Mouse (Mus musculus): Measurements from ENCODE around the gene Epn1. TPM values are rescaled to one million over a fixed set of nuclear protein-coding genes. Genes with fewer than 3 reads are reported as not detected.

The Epn1 gene
- 1 to 10 TPM; 5.8 to 7.3 (median 6.8) TPM for polyA plus RNA-seq (2017; shearing (Covaris generic))

- ATAC-seq: peak; percentile 98
Measured at GRCm38 (mm10) chr7:5080010-5080751, at the start of gene Epn1. Epn1 (plus strand) TSS chr7:5080235.

DNA sequence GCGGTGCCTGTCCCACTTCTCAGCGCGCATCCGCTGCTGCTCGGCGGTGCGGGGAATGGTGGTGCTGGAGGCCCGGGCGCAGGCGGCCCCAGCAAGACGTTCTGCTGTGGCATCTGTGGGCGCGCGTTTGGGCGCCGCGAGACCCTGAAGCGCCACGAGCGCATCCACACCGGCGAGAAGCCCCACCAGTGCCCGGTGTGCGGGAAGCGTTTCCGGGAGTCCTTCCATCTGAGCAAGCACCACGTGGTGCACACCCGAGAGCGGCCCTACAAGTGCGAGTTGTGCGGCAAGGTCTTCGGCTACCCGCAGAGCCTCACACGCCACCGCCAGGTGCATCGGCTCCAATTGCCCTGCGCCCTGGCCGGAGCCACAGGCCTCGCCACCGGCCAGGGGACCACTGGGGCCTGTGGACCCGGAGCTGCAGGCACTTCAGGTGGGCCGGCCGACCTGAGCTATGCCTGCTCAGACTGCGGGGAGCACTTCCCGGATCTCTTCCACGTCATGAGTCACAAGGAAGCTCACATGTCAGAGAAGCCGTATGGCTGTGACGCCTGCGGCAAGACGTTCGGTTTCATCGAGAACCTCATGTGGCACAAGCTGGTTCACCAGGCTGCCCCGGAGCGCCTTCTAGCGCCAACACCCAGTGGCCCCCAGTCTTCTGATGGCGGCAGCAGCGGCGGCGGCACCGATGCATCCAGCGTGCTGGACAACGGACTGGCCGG lies 49.3 kb upstream of the Epn1 start:
- ATAC-seq: no peak

- ATAC-seq: no peak
Measured at GRCm38 (mm10) chr7:5031496-5031895, 48.5 kb upstream of the Epn1 start.

GRCm38 (mm10) chr7:5033818-5034217 lies 46.2 kb upstream of the Epn1 start, which contains the start of gene 4632433K11Rik:
4632433K11Rik (plus strand) TSS chr7:5034118.
- no peak for ATAC-seq

DNA sequence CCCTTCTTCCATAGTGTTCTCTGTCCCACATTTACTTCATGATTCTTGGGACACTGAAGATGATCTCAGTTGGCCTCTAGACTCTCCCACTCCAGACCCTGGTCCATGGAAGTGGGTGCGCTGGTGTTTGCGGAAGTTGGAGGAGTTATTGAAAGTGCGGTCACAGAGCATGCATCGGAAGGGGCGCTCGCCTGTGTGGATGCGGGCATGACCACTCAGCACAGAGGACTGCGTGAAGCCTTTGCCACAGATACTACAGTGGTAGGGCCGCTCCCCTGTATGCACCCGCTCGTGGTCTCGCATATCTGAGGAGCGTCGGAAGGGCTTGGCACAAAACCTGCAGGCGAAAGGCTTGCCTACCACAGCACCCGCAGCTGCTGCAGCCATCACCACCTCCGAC lies 44.4 kb upstream of the Epn1 start:
- no peak for ATAC-seq

DNA sequence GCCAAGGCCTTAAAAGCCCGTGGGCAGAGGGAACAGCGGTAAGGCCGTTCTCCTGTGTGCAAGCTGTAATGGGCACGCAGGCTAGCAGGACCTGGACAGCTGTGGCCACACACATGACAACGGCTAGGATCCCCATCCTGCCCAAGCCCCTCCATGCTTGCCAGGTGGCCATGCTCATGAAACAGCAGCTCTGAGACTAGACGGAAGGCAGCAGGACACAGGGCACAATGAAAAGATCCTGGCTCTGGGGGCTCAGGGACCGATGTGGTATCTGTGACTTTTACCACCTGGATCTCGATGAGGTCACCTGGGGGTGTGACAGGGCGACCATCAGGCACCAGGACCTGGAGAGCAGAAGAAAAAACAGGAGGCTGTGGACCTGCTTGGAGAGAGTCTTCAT lies 43.9 kb upstream of the Epn1 start:
- no peak for ATAC-seq

- ATAC-seq: no peak
Measured at GRCm38 (mm10) chr7:5037026-5037425, 43.0 kb upstream of the Epn1 start.

DNA sequence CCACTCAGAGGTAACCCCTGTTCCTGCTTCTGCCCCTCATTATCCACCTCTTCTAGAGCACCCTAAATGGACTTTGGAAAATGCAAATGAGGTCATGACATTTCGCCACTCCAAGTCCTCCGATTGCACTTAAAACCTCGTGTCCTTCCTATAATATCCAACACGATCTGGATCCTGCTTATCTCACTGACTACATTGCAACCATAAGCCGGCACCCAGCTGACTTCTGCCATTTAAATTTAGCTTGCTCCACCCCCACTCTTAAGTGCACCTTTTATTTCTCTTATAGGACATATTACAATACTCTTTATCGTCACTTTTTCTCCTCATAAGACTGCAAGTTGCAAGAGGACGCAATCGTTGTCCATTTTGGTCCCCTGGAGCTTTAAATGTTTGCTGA lies 42.6 kb upstream of the Epn1 start:
- ATAC-seq: no peak

GRCm38 (mm10) chr7:5038109-5038732 lies 41.8 kb upstream of the Epn1 start, which contains the start of gene Zfp784:
Zfp784 (minus strand) TSS chr7:5038446.
- ATAC-seq: peak; percentile 96

GRCm38 (mm10) chr7:5038940-5039339 lies 41.1 kb upstream of the Epn1 start:
- no peak for ATAC-seq

DNA sequence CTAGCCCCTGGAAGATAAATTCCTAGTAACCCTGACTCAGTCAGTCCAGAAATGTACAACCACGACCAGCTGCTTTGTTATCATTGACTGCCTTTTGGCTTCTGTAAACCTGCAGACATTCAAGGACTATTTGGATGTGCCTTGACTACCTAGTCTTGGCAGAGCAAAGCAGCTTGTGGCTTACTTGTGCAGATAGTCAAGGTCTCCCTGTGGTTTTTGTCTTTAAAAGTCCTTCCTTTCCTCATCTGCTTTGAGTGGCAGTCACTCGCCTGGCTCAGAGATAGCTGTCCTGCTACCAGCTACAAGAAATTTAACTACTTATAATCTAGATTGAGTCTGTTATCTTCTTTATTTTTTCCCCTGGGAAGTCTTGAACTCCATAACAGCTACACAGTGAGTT lies 35.1 kb upstream of the Epn1 start:
- ATAC-seq: no peak

- no peak for ATAC-seq
Measured at GRCm38 (mm10) chr7:5046112-5046511, 33.9 kb upstream of the Epn1 start.

DNA sequence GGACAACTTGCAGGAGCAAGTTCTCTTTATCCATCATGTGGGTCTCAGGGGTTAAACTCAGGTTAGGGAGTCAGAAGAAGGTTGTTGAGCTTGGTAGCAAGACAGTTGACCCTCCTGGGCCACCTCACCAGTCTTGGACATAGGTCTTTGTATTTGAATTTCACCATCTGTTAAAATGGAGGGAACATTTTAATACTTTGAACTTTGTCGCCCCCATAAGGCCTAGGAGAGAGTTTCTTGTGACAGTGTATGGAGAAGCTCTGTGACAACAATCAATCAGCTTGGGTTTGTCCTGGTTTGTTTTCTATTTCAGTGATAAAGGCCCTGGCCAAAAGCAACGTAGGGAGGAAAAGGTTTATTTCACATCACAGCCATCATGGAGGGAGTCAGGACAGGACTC lies 32.7 kb upstream of the Epn1 start:
- peak; percentile 57 for ATAC-seq

- peak; percentile 64 for ATAC-seq
Measured at GRCm38 (mm10) chr7:5051193-5052192, 28.5 kb upstream of the Epn1 start, which contains the start of gene Zfp580. Zfp580 (plus strand) TSS chr7:5051538.

- peak; percentile 27 for ATAC-seq
Measured at GRCm38 (mm10) chr7:5052438-5052837, 27.6 kb upstream of the Epn1 start.

- ATAC-seq: no peak
Measured at GRCm38 (mm10) chr7:5052931-5053343, 27.1 kb upstream of the Epn1 start.

DNA sequence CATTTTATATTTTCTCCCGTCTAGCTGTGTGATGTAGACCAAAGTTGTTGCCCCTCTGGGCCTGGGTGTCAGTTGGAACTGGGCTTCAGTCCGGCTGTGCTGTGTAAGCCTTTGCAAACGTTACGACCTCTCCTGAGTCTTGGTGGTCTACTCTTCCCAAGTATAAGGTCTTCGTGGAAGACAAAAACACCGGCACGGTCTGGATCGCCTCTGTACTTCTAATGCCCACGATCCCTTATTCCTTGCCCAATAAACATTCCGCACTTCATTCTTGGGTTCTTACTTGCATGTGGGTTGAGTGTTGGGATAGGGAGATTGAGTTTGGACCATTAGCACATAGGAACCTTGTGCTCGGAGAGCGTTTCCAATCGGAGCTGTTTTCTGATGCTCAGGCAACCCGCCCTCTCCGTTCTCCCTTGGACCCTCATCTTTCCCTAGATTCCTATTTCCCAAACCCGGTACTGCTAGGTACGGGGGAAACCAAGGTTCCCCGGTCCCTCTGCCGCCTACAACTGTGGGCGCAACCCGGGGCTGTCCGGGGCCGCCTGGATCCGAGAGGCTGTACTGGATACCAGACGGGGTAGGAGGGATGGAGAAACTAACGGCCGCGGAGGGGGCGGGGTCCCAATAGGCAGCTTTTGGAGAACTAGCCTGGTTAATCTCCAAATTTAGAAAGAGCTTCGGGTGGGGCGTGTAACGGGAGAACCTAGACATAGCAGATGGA lies 26.4 kb upstream of the Epn1 start:
- ATAC-seq: no peak

DNA sequence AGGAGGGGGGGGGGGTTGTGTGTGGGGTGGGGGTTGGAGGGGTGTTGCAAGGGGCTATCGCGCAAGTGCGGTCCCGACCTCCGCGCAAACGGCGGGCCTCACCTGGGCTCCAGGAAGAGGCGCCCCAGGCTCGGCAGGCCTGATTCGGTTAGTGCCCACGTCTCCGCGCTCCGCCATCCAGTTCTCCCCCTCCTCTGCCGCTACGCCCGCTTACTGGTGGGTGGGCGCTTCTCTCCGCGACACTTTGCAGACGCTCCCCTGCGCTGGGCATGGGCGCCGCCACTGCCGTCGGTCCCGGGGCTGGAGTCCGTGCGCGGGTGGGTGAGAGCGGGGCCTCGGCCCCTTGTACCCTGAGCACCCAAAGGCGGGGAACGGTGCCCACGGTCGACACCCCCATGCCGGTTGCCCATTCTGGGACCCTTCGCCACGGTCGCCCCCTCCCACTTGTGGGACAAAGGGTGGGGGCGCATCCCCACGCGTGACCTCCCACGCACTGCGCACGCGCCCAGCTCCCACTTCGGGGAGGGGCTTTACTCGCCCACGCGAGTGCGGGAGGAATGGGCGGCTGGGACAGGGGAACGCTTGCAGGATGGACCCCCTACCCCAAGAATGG lies 23.3 kb upstream of the Epn1 start:
- ATAC-seq: no peak

DNA sequence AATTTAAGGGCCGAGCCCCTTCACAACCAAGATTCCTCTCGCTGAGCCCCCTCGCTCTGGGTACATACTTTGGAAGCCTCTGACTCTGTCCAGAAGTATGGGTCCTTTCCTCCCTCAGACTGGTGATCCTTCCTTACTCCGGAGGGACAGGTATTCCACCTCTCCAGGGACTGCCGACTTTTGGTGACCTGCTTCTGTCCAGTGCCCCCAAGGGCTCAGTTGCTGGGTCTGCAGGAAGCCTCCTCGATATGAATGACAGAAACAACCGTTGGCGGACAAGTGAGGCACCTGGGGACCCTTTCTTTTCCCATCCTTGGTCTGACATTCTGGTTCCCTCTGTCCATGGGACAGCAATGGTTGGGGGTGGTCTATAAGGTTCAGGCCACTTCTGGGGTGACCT lies 22.7 kb upstream of the Epn1 start:
- no peak for ATAC-seq

DNA sequence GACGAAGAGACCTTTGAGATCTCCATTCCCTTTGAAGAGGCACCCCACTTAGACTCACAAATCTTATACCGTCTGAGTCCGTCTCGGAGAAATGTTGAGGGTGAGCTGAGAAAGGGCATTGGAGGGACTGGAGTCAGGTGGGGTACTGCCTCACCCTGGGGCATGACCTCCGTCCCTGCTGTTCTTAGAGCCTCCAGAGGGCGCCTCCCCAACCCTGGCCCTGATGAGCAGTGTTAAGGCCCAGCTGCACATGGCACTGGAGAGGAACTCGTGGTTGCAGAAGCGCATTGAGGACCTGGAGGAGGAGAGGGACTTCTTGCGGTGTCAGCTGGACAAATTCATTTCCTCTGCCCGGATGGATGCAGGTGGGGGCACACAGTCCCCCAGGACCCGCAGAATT lies 22.2 kb upstream of the Epn1 start:
- no peak for ATAC-seq

GRCm38 (mm10) chr7:5058631-5059030 lies 21.4 kb upstream of the Epn1 start:
- ATAC-seq: no peak

Data from inflammation-experienced regulatory T-cells, adult 6 months (primary cell).